Mouse (Mus musculus) cerebellum, adult 9-11 months (tissue): Measurements from ENCODE around the gene 1700029H14Rik.

Experiments
- DNase-seq: peaks from one replicate; pipeline ENCODE4 v3.0.0; 2022

The 1700029H14Rik gene

DNA sequence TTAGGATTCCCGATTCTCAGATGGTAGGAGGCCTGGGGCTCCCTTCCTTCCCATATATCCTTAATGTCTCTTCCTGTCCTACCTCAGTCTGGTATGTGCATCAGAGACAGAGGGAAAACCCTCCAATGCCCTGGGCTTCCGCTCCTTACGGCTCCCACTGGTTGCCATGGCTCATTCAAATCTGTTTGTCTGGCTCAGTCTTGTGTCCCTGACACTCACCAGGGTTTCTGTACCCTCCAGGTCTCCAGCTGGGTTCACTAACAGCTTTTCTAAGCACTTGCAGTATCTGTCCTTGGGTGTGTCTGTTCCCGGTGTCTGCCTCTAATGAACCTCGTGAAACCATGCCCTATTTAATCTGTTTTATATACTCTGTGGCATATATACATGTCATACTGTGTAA lies 20.7 kb downstream of the 1700029H14Rik start:
- DNase-seq = no peak

DNA sequence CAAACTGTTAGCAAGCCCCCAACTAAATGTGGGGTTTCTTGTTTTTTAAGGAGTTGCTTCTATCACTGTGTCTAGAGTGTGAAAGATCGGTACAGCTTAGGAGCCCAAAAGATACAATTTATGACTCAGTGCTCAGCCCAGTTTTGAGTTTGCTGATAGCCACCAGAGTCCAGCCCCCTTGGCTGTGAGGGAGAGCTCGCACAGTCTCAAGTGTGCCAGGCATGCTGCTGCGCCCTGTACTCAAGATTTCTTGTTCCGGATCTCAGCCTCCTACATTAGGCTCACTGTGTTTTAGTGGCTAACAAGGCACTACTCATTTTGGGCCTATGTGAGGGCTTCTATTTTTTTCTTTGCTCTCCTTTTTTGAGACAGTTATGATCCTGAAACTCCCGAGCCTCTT lies 22.1 kb downstream of the 1700029H14Rik start:
- DNase-seq = no peak

DNA sequence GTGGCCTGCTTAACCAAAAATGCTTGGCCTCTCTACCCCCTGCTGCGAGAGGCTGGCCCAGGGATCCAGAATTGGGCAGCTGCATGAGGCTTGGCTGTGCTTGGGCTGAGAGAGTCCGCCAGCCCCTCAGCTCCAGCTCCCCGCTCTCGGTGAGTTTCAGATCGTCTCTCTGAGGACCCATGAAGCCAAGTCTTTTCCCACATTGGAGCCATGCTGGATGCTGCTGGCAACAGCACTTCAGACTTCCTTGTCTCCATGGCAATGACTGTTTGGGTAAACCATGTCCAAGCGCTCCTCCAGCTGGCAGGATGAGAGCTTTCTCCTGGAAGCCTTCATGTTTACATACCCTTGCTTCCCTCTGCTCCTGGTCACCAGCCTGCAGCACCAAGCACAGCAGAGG lies 23.4 kb downstream of the 1700029H14Rik start:
- peak; percentile 34 for DNase-seq

DNA sequence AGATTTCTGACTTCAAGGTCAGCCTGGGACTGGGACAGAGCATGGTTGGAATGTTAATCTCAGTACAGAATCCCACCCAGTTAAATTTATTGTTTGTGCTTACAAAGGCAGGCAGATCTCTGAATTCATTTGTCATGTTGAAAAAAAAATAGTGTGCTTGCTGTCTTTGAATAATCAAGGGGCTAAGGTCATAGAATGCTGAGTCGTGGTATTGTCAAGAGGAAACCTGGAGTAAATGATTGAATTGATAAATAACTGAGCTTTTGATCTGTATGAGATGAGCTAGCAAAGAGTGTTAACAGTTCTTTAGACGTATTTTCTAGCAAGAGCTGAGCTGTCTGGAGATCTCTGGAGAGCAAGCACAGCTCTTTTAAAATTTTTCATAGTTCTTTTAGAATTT lies 25.2 kb downstream of the 1700029H14Rik start:
- DNase-seq = no peak

DNA sequence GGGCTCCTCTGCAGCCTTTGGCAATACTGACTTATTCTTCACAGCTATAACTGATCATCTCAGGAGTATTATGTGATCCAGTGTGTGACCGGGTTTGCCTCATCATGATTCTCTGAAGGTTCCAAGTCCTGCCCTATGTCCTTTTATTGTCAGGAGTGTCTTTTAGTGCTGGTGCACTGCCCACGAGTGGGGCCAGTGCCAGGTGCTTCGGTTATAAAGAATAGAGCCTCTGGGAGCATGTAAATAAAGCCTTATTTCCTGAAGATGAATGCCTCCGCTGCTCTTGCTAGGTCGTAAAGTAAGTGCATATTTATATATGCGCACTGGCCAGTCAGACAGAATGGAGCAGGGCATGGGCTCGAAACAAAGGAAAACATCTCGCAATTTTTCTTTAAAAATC lies 29.1 kb downstream of the 1700029H14Rik start:
- DNase-seq = no peak

DNA sequence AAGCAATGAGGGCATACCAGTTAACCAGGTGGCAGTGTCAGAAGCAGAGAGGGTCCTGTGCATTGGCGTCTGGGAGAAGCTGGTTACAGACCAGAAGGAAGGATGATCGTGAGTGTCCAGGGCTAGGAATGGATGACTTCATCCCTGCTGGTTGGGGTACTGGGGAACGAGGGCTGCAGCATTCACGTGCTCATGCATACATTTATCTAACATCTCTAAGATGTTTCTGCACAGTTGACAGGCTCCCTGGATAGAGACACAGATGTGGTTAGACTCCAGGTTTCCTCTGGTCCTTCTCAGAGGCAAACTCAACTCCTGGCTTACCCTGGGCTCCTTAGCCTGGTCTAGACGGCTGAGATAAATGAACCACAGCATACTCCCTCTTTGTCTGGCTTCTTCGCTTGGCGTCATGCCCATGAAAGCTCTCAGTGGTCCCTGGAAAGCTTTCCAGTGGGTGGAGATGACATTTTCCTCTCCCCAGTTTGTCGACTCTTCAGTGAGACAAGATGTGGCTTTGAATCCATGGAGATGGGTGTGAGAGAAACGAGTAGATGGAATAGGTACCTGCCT lies 30.6 kb downstream of the 1700029H14Rik start:
- DNase-seq = peak; percentile 39

DNA sequence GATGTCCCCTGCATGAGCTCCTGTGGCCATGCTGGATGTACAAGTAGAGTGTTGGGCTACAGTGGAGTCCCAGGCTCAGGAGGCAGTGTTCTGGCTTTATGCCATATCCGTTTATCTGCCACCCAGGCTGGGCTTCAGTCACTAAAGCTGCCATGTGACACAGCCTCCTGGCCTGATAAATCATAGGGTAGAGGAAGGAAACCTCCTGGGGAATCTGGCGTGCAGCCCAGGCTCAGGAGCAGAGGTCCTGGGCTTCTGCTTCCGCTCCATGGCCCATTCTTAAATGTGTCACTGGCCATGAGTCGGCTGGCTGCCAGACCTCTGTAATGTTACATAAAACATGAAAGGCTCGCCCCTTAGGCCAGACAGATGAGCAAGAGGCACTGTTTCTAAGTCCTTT lies 31.3 kb downstream of the 1700029H14Rik start:
- DNase-seq = peak; percentile 96

DNA sequence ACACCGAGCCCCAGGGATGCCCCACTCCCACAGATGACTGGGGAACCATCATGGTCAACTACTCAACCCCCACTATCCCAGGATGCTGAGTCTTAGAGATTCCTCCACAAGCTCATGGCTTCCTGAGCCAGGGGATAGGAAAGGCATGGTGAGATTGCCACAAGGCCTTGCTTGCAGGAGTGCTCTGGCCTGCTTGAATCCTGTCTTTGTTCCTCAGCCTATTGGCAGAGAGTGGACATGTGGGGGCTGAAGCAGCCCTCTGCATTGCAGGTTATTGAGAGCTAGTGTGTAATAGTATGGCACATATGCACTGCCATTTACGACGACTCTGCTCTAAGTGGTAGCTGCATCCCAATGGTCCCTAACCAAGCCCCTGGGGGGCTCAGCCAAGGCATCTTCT lies 31.9 kb downstream of the 1700029H14Rik start:
- no peak for DNase-seq

DNA sequence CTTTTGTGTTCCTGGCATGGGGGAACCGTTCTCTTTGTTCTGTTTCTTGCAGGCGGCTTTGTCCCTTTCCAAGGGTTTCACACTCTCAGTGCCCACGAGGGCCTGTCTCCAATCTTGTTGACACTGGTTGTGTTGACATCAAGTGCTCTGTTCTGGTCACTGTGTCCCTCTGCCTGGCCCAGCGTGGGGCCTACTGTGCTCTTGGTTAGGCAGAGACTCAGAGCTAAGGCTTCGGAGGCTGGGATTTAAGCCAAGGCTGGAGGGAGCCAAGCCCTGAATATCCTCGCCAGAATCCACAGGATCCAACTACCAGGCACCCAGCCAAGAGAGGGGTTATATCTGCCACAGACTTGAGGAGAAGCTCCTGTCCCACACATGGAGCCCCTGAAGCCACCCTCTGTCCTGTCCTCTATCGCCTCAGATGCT lies 32.4 kb downstream of the 1700029H14Rik start:
- peak; percentile 94 for DNase-seq

DNA sequence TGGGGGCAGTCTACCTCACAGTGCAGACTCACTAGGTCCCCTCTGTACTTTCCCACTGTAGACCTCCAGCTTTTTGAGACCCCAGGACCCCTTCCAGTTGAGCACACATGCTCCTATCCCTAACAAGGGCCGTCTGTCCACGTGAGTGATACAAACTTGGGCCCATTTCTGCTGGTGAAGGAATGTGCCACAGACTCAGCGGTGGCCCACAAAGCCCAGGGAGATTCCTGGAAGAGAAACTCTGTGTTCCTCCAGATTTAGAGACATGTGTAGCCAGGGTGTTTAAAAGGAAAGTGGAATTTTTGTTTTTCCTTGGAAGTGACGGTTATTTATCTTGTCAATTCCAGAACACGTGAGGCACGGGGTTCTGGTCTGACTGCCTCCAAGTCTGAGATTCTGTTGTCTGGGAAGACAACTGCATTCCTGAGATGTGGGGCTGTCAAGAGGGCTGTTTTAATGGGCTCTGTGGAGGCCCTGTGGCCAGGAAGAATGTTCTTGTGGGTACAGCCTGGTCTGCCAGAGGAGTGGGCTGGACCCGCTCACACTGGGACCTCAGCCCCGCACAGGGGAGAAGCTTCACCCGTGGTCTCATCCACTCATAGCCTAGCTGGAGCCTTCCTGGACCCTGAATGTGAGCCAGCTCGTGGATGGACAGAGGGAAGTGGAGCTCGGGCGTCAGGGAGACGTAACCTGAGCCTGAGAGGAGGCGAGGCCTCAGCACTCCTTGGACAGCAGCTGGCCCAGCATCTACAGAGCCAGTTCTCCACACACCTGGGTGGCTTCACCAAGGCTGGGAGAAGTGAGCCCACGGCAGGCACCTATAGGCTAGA lies 33.0 kb downstream of the 1700029H14Rik start:
- no peak for DNase-seq

DNA sequence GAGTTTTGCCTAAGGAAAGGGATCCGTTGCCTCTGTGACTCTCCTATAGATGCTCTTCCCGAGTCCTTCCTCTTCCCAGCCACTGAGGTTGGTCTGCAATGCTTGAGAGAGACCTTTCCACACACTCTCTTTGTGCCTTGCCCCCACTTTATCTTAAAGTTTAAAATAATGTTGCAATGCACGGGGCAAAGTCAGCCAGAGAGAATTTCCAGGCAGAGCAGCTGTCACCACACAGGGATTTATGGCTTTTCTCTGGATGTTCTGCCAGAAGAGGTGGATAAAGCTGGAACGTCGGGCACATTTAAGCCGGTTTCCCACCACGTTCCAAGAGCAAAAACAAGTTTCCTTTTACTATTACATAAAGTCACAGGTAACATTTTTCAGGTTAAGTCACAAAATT lies 40.9 kb downstream of the 1700029H14Rik start:
- no peak for DNase-seq

DNA sequence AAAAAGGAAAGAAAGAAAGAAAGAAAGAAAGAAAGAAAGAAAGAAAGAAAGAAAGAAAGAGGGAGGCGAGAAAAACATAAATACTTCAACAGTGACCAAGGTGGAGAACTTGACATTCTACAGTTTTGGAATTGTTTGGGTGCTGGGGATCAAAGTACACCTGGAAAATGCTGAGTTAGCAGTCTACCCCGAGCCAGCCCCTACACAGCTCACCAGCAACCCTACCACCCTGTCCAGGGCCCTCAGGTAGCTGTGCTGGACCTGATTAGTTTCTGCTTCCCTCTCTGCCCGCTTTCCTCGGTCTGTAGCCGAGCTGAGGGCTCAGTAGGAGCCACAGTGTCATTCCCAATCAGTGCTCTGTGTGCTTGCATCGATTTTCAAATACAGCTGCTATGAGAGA lies 41.9 kb downstream of the 1700029H14Rik start:
- DNase-seq = no peak

DNA sequence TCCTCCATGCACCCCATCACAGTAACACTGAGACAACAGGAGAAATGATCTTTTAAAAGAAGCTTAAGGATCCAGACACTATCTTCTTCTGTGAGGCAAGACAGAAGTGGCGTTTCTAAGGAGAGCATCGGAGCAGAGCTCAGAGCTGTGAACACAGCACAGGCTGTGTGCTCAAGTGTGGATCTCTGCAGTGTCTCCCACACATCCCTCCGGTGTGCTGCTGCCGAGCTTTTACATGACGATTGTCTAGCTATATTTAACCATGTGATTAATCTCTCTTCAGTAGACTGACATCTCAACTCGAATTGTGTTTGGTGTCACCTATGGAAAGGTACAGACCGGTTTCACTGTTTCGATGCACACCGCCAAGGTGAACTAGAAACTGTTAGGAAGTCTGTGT lies 42.8 kb downstream of the 1700029H14Rik start:
- no peak for DNase-seq

DNA sequence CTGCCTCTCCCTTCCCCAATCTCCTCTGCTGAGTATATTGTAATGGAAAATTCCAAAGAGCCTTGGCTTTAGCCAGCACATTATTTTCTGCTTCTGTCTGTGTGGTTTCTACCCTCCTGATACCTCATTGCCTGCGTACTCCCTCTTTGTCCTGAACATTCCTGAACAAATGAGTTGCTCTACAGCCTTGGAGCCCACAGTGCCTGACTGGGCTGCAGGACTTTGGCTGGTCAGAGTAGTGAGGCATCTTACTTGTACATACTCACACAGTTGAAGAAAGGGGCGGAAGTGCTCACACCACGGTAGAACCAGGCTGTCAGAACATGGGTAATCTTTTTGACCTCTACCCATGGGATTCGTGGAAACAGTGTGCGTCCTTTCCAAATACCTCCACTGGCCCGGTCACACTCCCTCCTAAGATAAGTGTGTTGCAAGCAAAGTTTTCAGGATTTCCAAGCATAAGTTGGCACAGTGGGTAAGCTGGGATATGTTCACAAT lies 44.9 kb downstream of the 1700029H14Rik start:
- DNase-seq = no peak

DNA sequence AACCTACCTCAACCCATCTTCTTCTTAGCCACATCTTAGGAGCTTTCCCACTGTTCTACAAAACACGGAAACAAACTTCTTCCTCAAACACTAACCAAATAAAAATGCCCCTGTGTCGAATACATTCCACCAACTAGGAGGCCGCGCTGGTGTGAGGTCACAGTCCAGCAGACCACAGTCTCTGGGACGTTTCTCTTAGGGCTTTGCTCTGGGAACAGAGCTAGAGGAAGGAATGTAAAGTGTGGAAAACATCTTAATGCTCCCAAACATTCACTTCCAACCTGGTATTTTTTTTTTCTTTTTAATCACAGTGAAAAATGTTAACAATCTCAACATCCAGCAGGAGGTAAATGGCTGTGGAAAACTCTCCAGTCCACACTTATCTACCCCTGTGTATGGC lies 45.5 kb downstream of the 1700029H14Rik start:
- no peak for DNase-seq

DNA sequence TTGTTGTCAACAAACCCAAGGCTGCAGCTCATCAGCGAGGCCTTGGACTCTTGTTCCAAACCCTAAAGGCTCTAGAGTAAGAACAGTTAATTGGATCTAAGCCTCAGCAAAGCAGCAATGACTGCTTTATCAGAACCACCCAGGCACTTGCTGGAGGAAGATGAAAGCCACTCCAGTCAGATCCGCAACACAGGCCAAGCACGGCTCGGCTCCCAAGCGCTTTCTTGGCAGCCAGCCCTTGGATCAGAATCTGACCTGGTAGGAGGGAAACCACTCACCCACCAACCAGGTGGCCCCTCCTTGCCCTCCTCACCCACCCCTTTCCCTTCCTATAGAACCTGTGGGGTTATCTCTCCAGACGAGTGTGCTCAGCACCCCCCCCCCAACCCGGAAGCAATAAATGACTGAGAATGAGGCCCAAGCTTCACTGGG lies 46.2 kb downstream of the 1700029H14Rik start:
- DNase-seq = peak; percentile 67

DNA sequence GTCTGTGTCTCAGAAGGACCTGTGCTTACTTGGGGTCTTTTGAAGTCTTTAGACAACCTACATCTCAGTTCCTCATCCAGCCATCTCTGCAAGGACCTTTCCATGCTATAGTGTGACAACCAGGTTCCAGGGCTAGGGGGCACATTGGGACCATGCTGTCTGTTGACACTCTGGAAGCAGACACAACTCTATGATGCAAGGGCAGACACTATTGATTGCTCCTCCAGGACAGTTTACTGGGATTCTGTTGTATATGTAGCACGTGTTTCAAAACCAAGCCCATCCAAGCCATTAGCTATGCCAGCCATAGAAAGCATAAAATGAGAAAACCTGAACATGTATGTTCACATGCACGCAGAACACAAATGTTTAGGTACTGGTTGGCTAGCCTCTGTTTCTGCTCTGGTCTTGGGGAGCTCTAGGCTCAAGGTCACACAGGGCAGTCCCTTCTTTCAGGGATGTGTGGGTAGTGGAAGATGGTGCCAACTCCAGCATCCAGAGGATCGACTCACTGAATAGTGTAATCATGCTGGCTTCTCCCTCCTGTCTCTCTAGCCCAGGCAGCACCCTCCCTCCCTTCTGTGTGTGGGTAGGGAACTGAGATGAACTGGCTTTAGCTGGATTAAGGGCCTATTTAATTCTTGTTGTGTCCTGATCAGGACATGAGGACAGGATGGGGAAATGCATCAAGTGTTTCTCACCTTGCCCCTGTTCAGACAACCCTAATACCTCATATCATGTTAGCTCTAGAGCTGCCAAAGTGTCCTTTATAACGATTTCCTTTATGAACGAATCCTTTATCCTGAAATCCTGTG lies 48.5 kb downstream of the 1700029H14Rik start:
- no peak for DNase-seq

DNA sequence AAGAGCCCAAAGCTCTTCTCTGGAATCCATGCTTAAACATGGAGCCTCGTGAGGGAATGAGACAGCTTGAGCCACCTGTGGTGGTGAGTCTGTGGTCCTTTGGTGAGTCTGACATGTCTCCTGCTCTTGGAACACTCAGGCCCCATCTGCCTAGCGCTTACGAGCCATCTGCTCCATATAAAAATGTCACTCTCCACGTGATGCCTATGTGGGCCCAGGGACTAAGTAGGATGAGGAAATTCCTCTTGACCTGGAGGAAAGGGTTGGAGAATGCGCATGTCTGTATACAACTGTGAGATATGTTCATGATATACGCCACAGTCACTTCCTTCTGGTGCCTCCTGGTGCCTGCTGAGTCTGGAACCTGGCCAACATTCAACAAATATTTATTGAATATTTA lies 49.6 kb downstream of the 1700029H14Rik start:
- peak; percentile 92 for DNase-seq

DNA sequence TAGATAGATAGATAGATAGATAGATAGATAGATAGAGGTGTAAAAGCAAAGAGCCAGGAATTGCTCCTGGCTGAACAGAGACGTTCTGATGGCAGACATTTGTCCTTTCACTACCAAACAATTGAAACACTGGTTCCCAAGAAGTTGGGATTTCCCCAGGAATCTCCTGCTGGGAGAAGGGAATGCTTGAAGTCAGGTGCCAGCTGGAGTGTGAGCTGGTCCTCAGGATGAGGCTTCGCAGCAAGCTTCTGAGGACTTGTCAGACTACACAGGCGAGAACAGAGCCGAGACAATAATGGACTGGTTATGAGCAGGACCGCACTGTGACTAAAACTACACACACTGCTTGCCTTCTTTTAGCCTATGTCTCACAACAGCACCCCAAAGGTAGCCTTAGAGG lies 50.2 kb downstream of the 1700029H14Rik start:
- peak; percentile 80 for DNase-seq

DNA sequence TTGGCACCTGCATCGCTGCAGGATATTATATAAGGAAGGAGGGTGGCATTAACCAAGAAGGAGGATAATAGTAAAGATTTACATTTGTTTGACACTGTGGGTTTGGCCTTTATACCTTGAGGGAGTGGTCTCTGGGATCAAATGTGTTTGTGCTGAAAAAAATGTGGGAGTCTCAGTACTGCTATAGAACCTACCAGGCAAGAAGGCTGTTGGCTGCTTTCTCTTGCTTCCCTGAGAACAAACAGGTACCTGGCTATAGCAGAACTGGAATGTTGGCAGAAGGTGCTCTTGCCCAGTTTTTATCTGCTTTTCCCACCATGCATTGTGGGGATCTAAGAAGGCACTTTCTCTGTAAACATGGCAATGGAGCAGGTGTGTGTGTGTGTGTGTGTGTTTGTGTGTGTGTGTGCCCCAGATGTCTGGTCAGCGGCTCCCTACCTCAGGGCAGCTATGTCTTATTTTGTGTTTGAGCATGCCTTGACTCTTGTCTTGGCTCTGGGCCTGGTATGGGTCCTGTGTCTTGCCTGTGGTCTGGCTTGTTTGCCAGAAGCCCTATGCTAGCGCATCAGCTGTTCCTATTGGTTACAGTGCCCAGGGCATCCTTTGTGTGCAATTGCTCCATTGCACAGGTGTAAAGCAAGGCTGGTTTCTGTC lies 54.9 kb downstream of the 1700029H14Rik start:
- DNase-seq = no peak

DNA sequence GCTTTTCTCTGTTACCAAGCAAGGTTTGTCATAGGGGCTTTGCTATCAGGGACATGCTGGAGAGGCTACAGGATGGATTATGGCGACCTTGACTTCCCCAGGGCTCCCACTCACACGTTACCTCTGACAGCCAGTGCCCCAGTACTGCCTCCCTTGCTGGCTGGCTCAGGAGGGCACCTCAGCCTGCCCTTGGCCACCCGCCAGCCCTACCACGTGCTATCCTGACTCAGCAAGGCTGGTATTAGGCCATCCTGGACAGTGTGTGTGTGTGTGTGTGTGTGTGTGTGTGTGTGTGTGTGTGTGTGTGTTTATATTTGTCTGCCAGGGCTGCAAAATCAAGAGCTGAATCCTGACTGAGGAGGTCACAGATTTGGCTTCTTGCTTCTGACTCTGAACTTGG lies 55.4 kb downstream of the 1700029H14Rik start:
- peak; percentile 37 for DNase-seq

DNA sequence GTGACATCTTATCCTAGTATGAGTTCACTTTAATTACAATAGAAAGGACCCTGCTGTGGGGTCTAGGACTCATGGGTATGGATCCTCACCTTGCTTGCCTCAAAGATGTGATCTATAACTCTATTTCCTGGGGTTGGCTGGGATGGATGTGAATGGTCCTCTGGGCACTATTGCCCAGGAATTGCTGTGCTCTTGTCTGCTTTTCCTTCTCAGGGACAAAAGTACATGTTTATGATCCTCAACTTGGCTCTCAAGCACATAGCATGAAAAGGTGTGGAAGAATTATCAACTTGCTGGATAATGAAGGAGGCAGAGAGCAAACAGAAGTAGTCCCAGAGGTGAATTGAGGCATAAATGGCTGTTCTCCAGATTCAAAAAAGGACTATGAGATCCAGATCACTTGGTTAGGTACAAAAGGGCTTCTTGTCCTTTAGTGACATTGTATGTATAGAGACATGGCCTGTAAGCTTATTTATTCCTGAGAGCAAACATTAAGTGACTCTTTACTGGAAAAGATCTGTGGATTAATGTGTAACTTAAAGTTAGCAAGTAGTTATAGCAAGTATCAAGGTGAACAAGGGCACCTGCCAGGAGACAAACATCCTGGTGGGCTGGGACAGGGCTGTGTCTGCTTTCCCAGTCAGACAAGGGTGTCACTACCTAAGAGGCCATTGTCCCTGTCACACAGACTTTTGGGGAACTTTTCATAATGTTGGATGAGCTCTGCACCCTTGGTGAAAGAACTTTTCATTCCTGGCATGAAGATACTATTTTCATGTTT lies 57.2 kb downstream of the 1700029H14Rik start:
- no peak for DNase-seq
